Mouse (Mus musculus) neural tube, embryonic 14.5 days (tissue): ENCODE data around the gene Specc1l. TPM values are rescaled to one million over a fixed set of nuclear protein-coding genes. Genes with fewer than 3 reads are reported as not detected.
"Not testable (repeated sequence)": the region's sequence is repeated elsewhere in the genome, so short reads cannot be mapped to it uniquely, and the experiment has no call there.

Source experiments
- ATAC-seq: fragments of 200-750 bp; cut with Nextera tagmentation; 2 replicates; pipeline ENCODE4 v1.8.0; 2017; ENCODE audit warnings: low read depth, mild to moderate bottlenecking, moderate TSS enrichment, moderate library complexity
- H3K27ac ChIP-seq: fragments of 300-500 bp; sonication (generic); 2 replicates; pipeline ENCODE4 v1.5.1; 2014; ENCODE audit warnings: low read depth, mild to moderate bottlenecking, control low read depth, low read length, moderate library complexity, mixed read lengths
- H3K27me3 ChIP-seq: fragments of 300-500 bp; sonication (generic); 2 replicates; pipeline ENCODE4 v1.6.1; 2014; ENCODE audit warnings: low read length; ENCODE audit not compliant: control insufficient read depth, insufficient read depth
- H3K36me3 ChIP-seq: fragments of 300-500 bp; sonication (generic); 2 replicates; pipeline ENCODE4 v1.6.1; 2014; ENCODE audit warnings: low read length, mixed read lengths; ENCODE audit not compliant: control insufficient read depth, insufficient read depth
- H3K4me1 ChIP-seq: fragments of 300-500 bp; sonication (generic); 2 replicates; pipeline ENCODE4 v1.6.1; 2014; ENCODE audit warnings: low read length; ENCODE audit not compliant: control insufficient read depth, insufficient read depth
- H3K4me2 ChIP-seq: fragments of 300-500 bp; sonication (generic); 2 replicates; pipeline ENCODE4 v1.6.1; 2014; ENCODE audit warnings: mild to moderate bottlenecking, low read depth, low read length, control low read depth
- H3K4me3 ChIP-seq: fragments of 300-500 bp; sonication (generic); 2 replicates; pipeline ENCODE4 v1.5.1; 2014; ENCODE audit warnings: low read depth, low read length, control low read depth, mixed read lengths
- H3K9ac ChIP-seq: fragments of 300-500 bp; sonication (generic); replicated peaks from 2 replicates; pipeline ENCODE4 v1.6.1; 2014; ENCODE audit warnings: low read depth, mild to moderate bottlenecking, control low read depth, low read length, mixed read lengths
- H3K9me3 ChIP-seq: fragments of 300-500 bp; sonication (generic); 2 replicates; pipeline ENCODE4 v1.6.1; 2016; ENCODE audit warnings: low read length; ENCODE audit not compliant: control insufficient read depth
- WGBS: fragments of 180-500 bp; shearing (Covaris S2); extraction: QIAGEN DNeasy Blood & Tissue Kit; methylation state at CpG from one replicate; pipeline ENCODE4 v1.1.7; 2014; 5-methylcytosine and 5-hydroxymethylcytosine counted together
- polyA plus RNA-seq: library from polyadenylated mRNA; unstranded; fragments of >200 nt; fragmentation: Nextera tagmentation; extraction: Ambion mirVana; gene quantifications from 2 replicates; pipeline ENCODE4 v1.2.1, GENCODE M21; 2014

Specc1l gene
- polyA plus RNA-seq, 1 experiment from 2014 or later = 25.5 TPM

- H3K9me3 ChIP-seq = no peaks in the 10 kb centered on the region
- no peak overlapping the region for H3K4me3 ChIP-seq
- 90% methylated on average over 5 of the region's 5 CpGs for WGBS
- no peak for ATAC-seq
- no peaks in the 10 kb centered on the region for H3K27me3 ChIP-seq
- H3K4me2 ChIP-seq = no peak overlapping the region
- H3K9ac ChIP-seq = no peak overlapping the region
- H3K36me3 ChIP-seq = no peaks in the 10 kb centered on the region
- H3K27ac ChIP-seq = no peak overlapping the region
- H3K4me1 ChIP-seq = no peaks in the 10 kb centered on the region
Measured at GRCm38 (mm10) chr10:75282648-75283047, 70.8 kb downstream of the Specc1l start.

- Histone ChIP-seq H3K9ac (no peak overlapping the region), H3K9me3 (no peaks in the 10 kb centered on the region), H3K27ac (no peak overlapping the region), H3K4me3 (no peak overlapping the region), H3K27me3 (no peaks in the 10 kb centered on the region), H3K4me2 (no peak overlapping the region), H3K4me1 (no peaks in the 10 kb centered on the region), H3K36me3 (no peaks in the 10 kb centered on the region)
- WGBS = 91% methylated on average over 3 of the region's 3 CpGs
- no peak for ATAC-seq
Measured at GRCm38 (mm10) chr10:75283821-75284220, 71.9 kb downstream of the Specc1l start.

GRCm38 (mm10) chr10:75288579-75288978 is 76.7 kb downstream of the Specc1l start:
- WGBS = 80% methylated on average over 7 of the region's 7 CpGs

GRCm38 (mm10) chr10:75289392-75289791 is 77.5 kb downstream of the Specc1l start:
- H3K36me3 ChIP-seq = no peaks in the 10 kb centered on the region
- H3K4me2 ChIP-seq = no peak overlapping the region
- H3K4me3 ChIP-seq = no peak overlapping the region
- no peaks in the 10 kb centered on the region for H3K4me1 ChIP-seq
- no peak for ATAC-seq
- H3K9me3 ChIP-seq = no peaks in the 10 kb centered on the region
- no peak overlapping the region for H3K27ac ChIP-seq
- WGBS = 67% methylated on average over 4 of the region's 4 CpGs
- no peaks in the 10 kb centered on the region for H3K27me3 ChIP-seq
- H3K9ac ChIP-seq = no peak overlapping the region

More at GRCm38 (mm10) chr10:75288579-75288978, 76.7 kb downstream of the Specc1l start:
- Histone ChIP-seq H3K4me2 (no peak overlapping the region), H3K9me3 (no peaks in the 10 kb centered on the region), H3K9ac (no peak overlapping the region), H3K4me1 (no peaks in the 10 kb centered on the region), H3K4me3 (no peak overlapping the region), H3K27ac (no peak overlapping the region), H3K27me3 (no peaks in the 10 kb centered on the region), H3K36me3 (no peaks in the 10 kb centered on the region)
- ATAC-seq = no peak

GRCm38 (mm10) chr10:75290650-75291049 is 78.8 kb downstream of the Specc1l start:
- Histone ChIP-seq H3K4me2 (no peak overlapping the region), H3K9ac (no peak overlapping the region), H3K27ac (no peak overlapping the region), H3K4me1 (no peaks in the 10 kb centered on the region), H3K36me3 (no peaks in the 10 kb centered on the region), H3K9me3 (no peaks in the 10 kb centered on the region), H3K4me3 (no peak overlapping the region), H3K27me3 (no peaks in the 10 kb centered on the region)
- 94% methylated on average over 5 of the region's 5 CpGs for WGBS
- ATAC-seq = no peak

- 48% methylated on average over 1 of the region's 1 CpGs for WGBS
- Histone ChIP-seq H3K4me2 (no peak overlapping the region), H3K4me1 (no peaks in the 10 kb centered on the region), H3K36me3 (no peaks in the 10 kb centered on the region), H3K9me3 (no peaks in the 10 kb centered on the region), H3K27ac (no peak overlapping the region), H3K27me3 (no peaks in the 10 kb centered on the region), H3K4me3 (no peak overlapping the region), H3K9ac (no peak overlapping the region)
- no peak for ATAC-seq
Measured at GRCm38 (mm10) chr10:75291338-75291737, 79.5 kb downstream of the Specc1l start.

GRCm38 (mm10) chr10:75292206-75292605 is 80.3 kb downstream of the Specc1l start:
- H3K4me2 ChIP-seq, H3K36me3 ChIP-seq, ATAC-seq, H3K27me3 ChIP-seq, H3K27ac ChIP-seq, H3K4me1 ChIP-seq, H3K9me3 ChIP-seq, H3K9ac ChIP-seq, H3K4me3 ChIP-seq: not testable (repeated sequence)
- WGBS = 96% methylated on average over 8 of the region's 8 CpGs

- no peaks in the 10 kb centered on the region for H3K9me3 ChIP-seq
- WGBS = 93% methylated on average over 3 of the region's 3 CpGs
- no peak overlapping the region for H3K4me3 ChIP-seq
- no peak overlapping the region for H3K27ac ChIP-seq
- H3K36me3 ChIP-seq = no peaks in the 10 kb centered on the region
- H3K4me1 ChIP-seq = no peaks in the 10 kb centered on the region
- no peak for ATAC-seq
- H3K27me3 ChIP-seq = no peaks in the 10 kb centered on the region
- no peak overlapping the region for H3K4me2 ChIP-seq
- no peak overlapping the region for H3K9ac ChIP-seq
Measured at GRCm38 (mm10) chr10:75293288-75293687, 81.4 kb downstream of the Specc1l start.

- Histone ChIP-seq H3K36me3 (no peaks in the 10 kb centered on the region), H3K9ac (no peak overlapping the region), H3K4me1 (no peaks in the 10 kb centered on the region), H3K4me2 (no peak overlapping the region), H3K27me3 (no peaks in the 10 kb centered on the region), H3K9me3 (no peaks in the 10 kb centered on the region), H3K27ac (no peak overlapping the region), H3K4me3 (no peak overlapping the region)
- 79% methylated on average over 4 of the region's 4 CpGs for WGBS
- ATAC-seq = no peak
Measured at GRCm38 (mm10) chr10:75294362-75294761, 82.5 kb downstream of the Specc1l start.

GRCm38 (mm10) chr10:75294926-75295325 is 83.1 kb downstream of the Specc1l start:
- H3K27me3 ChIP-seq = no peaks in the 10 kb centered on the region
- H3K4me3 ChIP-seq = no peak overlapping the region
- no peaks in the 10 kb centered on the region for H3K36me3 ChIP-seq
- WGBS = 81% methylated on average over 4 of the region's 4 CpGs
- no peak overlapping the region for H3K4me2 ChIP-seq
- no peak overlapping the region for H3K9ac ChIP-seq
- H3K4me1 ChIP-seq = no peaks in the 10 kb centered on the region
- no peak overlapping the region for H3K27ac ChIP-seq
- no peaks in the 10 kb centered on the region for H3K9me3 ChIP-seq
- no peak for ATAC-seq
